Mouse (Mus musculus) embryonic facial prominence, embryonic 12.5 days (tissue): ENCODE results near the gene Pmel. TPM values are rescaled to one million over a fixed set of nuclear protein-coding genes. Genes with fewer than 3 reads are reported as not detected.

Experiments used
- ATAC-seq: fragments of 200-750 bp; cut with Nextera tagmentation; 2 replicates; pipeline ENCODE4 v1.8.0; 2017; ENCODE audit not compliant: insufficient number of reproducible peaks, insufficient read depth, low FRiP score, low TSS enrichment
- H3K27ac ChIP-seq: fragments of 300-500 bp; sonication (generic); 2 replicates; pipeline ENCODE4 v1.5.1; 2016; ENCODE audit warnings: mild to moderate bottlenecking
- H3K27me3 ChIP-seq: fragments of 300-500 bp; sonication (generic); 2 replicates; pipeline ENCODE4 v1.6.1; 2016; ENCODE audit warnings: mild to moderate bottlenecking, moderate library complexity
- H3K36me3 ChIP-seq: fragments of 300-500 bp; sonication (generic); 2 replicates; pipeline ENCODE4 v1.6.1; 2016; ENCODE audit warnings: mild to moderate bottlenecking
- H3K4me1 ChIP-seq: fragments of 300-500 bp; sonication (generic); 2 replicates; pipeline ENCODE4 v1.6.1; 2016
- H3K4me2 ChIP-seq: fragments of 300-500 bp; sonication (generic); replicated peaks from 2 replicates; pipeline ENCODE4 v1.6.1; 2016; ENCODE audit warnings: mild to moderate bottlenecking, moderate library complexity
- H3K4me3 ChIP-seq: fragments of 300-500 bp; sonication (generic); 2 replicates; pipeline ENCODE4 v1.5.1; 2016; ENCODE audit warnings: mild to moderate bottlenecking
- H3K9ac ChIP-seq: fragments of 300-500 bp; sonication (generic); 2 replicates; pipeline ENCODE4 v1.6.1; 2016; ENCODE audit warnings: mild to moderate bottlenecking, moderate library complexity
- H3K9me3 ChIP-seq: fragments of 300-500 bp; sonication (generic); 2 replicates; pipeline ENCODE4 v1.6.1; 2016; ENCODE audit warnings: mild to moderate bottlenecking, moderate library complexity
- WGBS: fragments of 180-500 bp; shearing (Covaris S2); methylation state at CpG from one replicate; pipeline ENCODE4 v1.1.7; 2016; 5-methylcytosine and 5-hydroxymethylcytosine counted together
- polyA plus RNA-seq: library from polyadenylated mRNA; unstranded; fragments of >200 nt; fragmentation: Nextera tagmentation; extraction: Ambion mirVana; gene quantifications from 2 replicates; pipeline ENCODE4 v1.2.1, GENCODE M21; 2016

Pmel gene
- polyA plus RNA-seq, 1 experiment from 2014 or later: 48.0 TPM

- no peaks in the 10 kb centered on the region for H3K27me3 ChIP-seq
- H3K9ac ChIP-seq: no peak overlapping the region
- peaks cover 7% of the 10 kb centered on the region for H3K36me3 ChIP-seq
- no peaks in the 10 kb centered on the region for H3K9me3 ChIP-seq
- no peak overlapping the region for H3K4me3 ChIP-seq
- ATAC-seq: no peak
- H3K27ac ChIP-seq: no peak overlapping the region
- 92% methylated on average over 9 of the region's 9 CpGs for WGBS
- peaks cover 15% of the 10 kb centered on the region; the same call in 1 of the 2 replicates for H3K4me1 ChIP-seq
- H3K4me2 ChIP-seq: no peak overlapping the region
Measured at GRCm38 (mm10) chr10:128671148-128671547, 32.8 kb upstream of the Pmel start.

- under 1% methylated on average over 60 of the region's 60 CpGs for WGBS
- peak; percentile 93 for ATAC-seq
- no peaks in the 10 kb centered on the region for H3K27me3 ChIP-seq
- peak within 1 kb of the TSS; percentile 66 for H3K9ac ChIP-seq
- peaks cover 15% of the 10 kb centered on the region; the same call in 1 of the 2 replicates for H3K4me1 ChIP-seq
- H3K9me3 ChIP-seq: no peaks in the 10 kb centered on the region
- peak within 1 kb of the TSS; percentile 62; the same call in 1 of the 2 replicates for H3K27ac ChIP-seq
- peak within 1 kb of the TSS; percentile 88 for H3K4me2 ChIP-seq
- H3K36me3 ChIP-seq: peaks cover 7% of the 10 kb centered on the region
- H3K4me3 ChIP-seq: peak within 1 kb of the TSS; percentile 62
Measured at GRCm38 (mm10) chr10:128673763-128674468, 30.1 kb upstream of the Pmel start, which contains the start of gene Suox. Gene Suox, minus strand, starts transcription at chr10:128674073.

- H3K27ac ChIP-seq: peak overlapping the region; percentile 62; the same call in 1 of the 2 replicates
- no peaks in the 10 kb centered on the region for H3K27me3 ChIP-seq
- WGBS: 3% methylated on average over 9 of the region's 9 CpGs
- peak overlapping the region; percentile 62 for H3K4me3 ChIP-seq
- ATAC-seq: no peak
- peak overlapping the region; percentile 88 for H3K4me2 ChIP-seq
- no peaks in the 10 kb centered on the region for H3K9me3 ChIP-seq
- H3K4me1 ChIP-seq: peaks cover 12% of the 10 kb centered on the region; the same call in 1 of the 2 replicates
- H3K36me3 ChIP-seq: peaks cover 12% of the 10 kb centered on the region
- H3K9ac ChIP-seq: peak overlapping the region; percentile 66
Measured at GRCm38 (mm10) chr10:128674469-128675008, 29.5 kb upstream of the Pmel start.

GRCm38 (mm10) chr10:128695411-128695991 is 8.5 kb upstream of the Pmel start:
- no peaks in the 10 kb centered on the region for H3K27me3 ChIP-seq

GRCm38 (mm10) chr10:128695992-128696807 is 7.8 kb upstream of the Pmel start, which contains the start of gene Rab5b:
Gene Rab5b, minus strand, starts transcription at chr10:128696264.
- H3K9ac ChIP-seq: peak within 1 kb of the TSS; percentile 95
- peaks cover 7% of the 10 kb centered on the region for H3K4me1 ChIP-seq
- no peaks in the 10 kb centered on the region for H3K9me3 ChIP-seq
- ATAC-seq: peak; percentile 100
- H3K4me2 ChIP-seq: peak within 1 kb of the TSS; percentile 59
- H3K27me3 ChIP-seq: no peaks in the 10 kb centered on the region
- H3K36me3 ChIP-seq: peaks cover 32% of the 10 kb centered on the region
- peak within 1 kb of the TSS; percentile 89 for H3K4me3 ChIP-seq
- H3K27ac ChIP-seq: peak within 1 kb of the TSS; percentile 98
- WGBS: under 1% methylated on average over 39 of the region's 40 CpGs

More at GRCm38 (mm10) chr10:128695411-128695991, 8.5 kb upstream of the Pmel start:
- Histone ChIP-seq H3K27ac (peak overlapping the region; percentile 98), H3K4me1 (peaks cover 7% of the 10 kb centered on the region), H3K9me3 (no peaks in the 10 kb centered on the region), H3K4me3 (peak overlapping the region; percentile 89), H3K9ac (peak overlapping the region; percentile 95), H3K4me2 (peak overlapping the region; percentile 59), H3K36me3 (peaks cover 25% of the 10 kb centered on the region)
- WGBS: 2% methylated on average over 22 of the region's 22 CpGs
- no peak for ATAC-seq

- peak overlapping the region; percentile 51; the same call in 1 of the 2 replicates for H3K4me2 ChIP-seq
- no peaks in the 10 kb centered on the region for H3K27me3 ChIP-seq
- peak overlapping the region; percentile 98; the same call in 1 of the 2 replicates for H3K27ac ChIP-seq
- H3K4me3 ChIP-seq: no peak overlapping the region
- 83% methylated on average over 6 of the region's 6 CpGs for WGBS
- no peak for ATAC-seq
- H3K9me3 ChIP-seq: no peaks in the 10 kb centered on the region
- H3K4me1 ChIP-seq: peaks cover 10% of the 10 kb centered on the region
- H3K9ac ChIP-seq: no peak overlapping the region
- H3K36me3 ChIP-seq: peaks cover 41% of the 10 kb centered on the region
Measured at GRCm38 (mm10) chr10:128697072-128697725, 6.8 kb upstream of the Pmel start.

GRCm38 (mm10) chr10:128699006-128699405 is 5.0 kb upstream of the Pmel start:
- Histone ChIP-seq H3K27ac (no peak overlapping the region), H3K9ac (no peak overlapping the region), H3K4me3 (no peak overlapping the region), H3K4me2 (no peak overlapping the region), H3K4me1 (peaks cover 27% of the 10 kb centered on the region), H3K9me3 (no peaks in the 10 kb centered on the region), H3K27me3 (no peaks in the 10 kb centered on the region), H3K36me3 (peaks cover 50% of the 10 kb centered on the region)
- no peak for ATAC-seq
- WGBS: 84% methylated on average over 5 of the region's 5 CpGs

- Histone ChIP-seq H3K4me3 (no peak overlapping the region), H3K27ac (no peak overlapping the region), H3K4me2 (no peak overlapping the region), H3K36me3 (peaks cover 50% of the 10 kb centered on the region), H3K4me1 (peaks cover 23% of the 10 kb centered on the region), H3K9ac (no peak overlapping the region), H3K9me3 (no peaks in the 10 kb centered on the region), H3K27me3 (no peaks in the 10 kb centered on the region)
- ATAC-seq: no peak
- WGBS: 69% methylated on average over 11 of the region's 11 CpGs
Measured at GRCm38 (mm10) chr10:128699611-128700010, 4.4 kb upstream of the Pmel start.

- H3K9ac ChIP-seq: no peak overlapping the region
- no peak for ATAC-seq
- no peaks in the 10 kb centered on the region for H3K27me3 ChIP-seq
- H3K27ac ChIP-seq: no peak overlapping the region
- H3K4me3 ChIP-seq: no peak overlapping the region
- H3K4me2 ChIP-seq: no peak overlapping the region
- peaks cover 26% of the 10 kb centered on the region; the same call in 1 of the 2 replicates for H3K4me1 ChIP-seq
- 86% methylated on average over 5 of the region's 5 CpGs for WGBS
- peaks cover 50% of the 10 kb centered on the region for H3K36me3 ChIP-seq
- no peaks in the 10 kb centered on the region for H3K9me3 ChIP-seq
Measured at GRCm38 (mm10) chr10:128700712-128701111, 3.3 kb upstream of the Pmel start.

GRCm38 (mm10) chr10:128702328-128703007 is 1.5 kb upstream of the Pmel start:
- peaks cover 26% of the 10 kb centered on the region; the same call in 1 of the 2 replicates for H3K4me1 ChIP-seq
- peaks cover 50% of the 10 kb centered on the region for H3K36me3 ChIP-seq
- H3K9me3 ChIP-seq: no peaks in the 10 kb centered on the region
- no peaks in the 10 kb centered on the region for H3K27me3 ChIP-seq
- H3K27ac ChIP-seq: no peak overlapping the region
- H3K9ac ChIP-seq: no peak overlapping the region
- no peak for ATAC-seq
- no peak overlapping the region for H3K4me2 ChIP-seq
- 0 out of 2 replicates have a peak overlapping the region, but pooled peaks have one; percentile 9 for H3K4me3 ChIP-seq
- WGBS: 87% methylated on average over 6 of the region's 6 CpGs
